Mouse (Mus musculus) gastrocnemius, adult 8-10 months (tissue): ENCODE data around the gene Il21. TPM values are rescaled to one million over a fixed set of nuclear protein-coding genes. Genes with fewer than 3 reads are reported as not detected.
A peak's percentile ranks its signal among the peaks of the same experiment; 100 is the strongest.

Source experiments
- DNase-seq, 2 experiments: peaks; one replicate each; pipeline ENCODE4 v3.0.0; 2022; ENCODE audit warnings: low spot score in 2 of 2
- microRNA-seq: library from miRNA; unstranded; fragments of <30 nt; microRNA quantifications from one replicate; pipeline ENCODE4 v1.2.0, GENCODE M21; 2022
- total RNA-seq, 4 experiments: library from RNA; stranded (reverse); gene quantifications; 2 replicates each; pipeline ENCODE4 v1.2.4; 2022

Il21 gene
- total RNA-seq, 4 experiments from 2014 or later: not detected

- no peak for DNase-seq
Observed at GRCm38 (mm10) chr3:37191953-37192352, 40.5 kb downstream of the Il21 start.

DNA sequence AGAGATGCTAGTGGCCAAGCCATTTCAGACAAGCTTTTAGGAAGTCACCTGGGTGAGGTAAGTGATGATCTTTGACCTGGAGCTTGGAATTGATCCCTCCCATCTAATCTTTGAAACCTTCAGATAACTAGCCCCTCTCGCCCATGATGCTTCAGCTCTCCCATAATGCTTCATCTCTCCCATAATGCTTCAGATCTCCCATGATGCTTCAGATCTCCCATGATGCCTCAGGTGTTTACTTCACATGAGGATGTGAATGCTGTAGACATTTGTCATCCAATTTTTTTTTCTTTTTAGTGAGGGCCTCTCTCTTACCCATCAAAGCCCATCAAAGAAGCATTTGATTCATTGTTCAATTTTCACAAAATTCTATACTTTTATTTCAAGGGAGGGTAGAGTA, 46.9 kb downstream of the Il21 start:
- no peak for DNase-seq

DNA sequence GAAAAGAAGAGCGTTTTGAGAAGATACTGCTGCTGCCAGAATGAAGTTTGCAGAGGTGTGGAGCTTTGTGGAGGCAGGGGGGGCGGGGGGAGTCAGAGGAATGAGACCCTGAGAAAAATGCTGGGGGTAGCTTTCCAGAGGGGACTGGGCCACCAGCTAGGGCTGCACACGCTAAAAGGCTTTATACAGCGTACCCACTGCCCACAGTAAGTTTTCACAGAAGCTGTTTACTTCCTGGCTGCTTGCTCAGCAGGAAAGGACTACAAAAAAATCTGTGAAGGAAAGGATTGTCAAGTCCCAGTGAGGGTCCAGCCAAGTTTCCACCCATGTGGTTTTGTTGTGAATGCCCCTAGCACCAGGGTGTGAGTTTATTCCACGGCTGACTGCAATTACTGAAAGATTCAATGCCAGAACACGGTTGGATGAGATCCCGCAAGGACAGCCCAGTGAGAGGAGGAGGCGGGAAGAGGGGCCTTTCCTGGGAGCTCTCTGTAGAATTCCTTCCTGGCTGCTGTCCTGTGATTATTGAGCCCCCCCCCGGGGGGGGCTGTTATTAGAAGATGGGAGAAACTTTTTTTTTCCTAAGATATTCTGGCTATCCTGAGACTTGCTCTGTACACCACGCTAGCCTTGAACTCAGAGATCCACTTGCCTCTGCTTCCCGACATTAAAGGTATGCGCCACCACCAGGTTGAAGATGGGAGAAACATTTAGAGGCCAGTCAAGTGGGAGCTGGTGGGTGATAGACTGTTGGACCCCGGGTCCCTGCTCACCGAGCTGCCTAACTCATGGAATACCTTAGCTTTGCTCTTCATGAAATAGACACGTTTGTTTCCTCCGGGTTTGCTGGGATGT, 49.8 kb downstream of the Il21 start:
- DNase-seq: peak in 1 of 2 experiments; percentile 9

DNA sequence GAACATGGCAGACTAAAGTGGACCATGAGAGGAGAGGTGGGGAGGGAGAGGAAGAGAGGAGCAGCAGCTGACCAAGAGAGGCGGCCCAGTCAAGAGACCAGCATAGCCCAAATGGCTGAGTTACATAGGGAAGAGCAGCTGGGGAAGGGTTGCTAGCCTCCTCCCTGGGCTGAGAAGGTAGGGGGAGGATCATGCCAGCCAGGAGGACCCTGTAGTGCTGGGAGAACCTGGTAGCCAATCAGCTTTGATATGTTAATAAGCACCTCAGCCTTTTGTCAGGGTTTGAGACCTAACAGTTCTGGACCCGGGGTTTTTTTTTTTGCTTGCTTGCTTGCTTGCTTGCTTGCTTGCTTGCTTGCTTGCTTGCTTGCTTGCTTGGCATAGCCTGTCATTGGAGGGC, 51.4 kb downstream of the Il21 start:
- DNase-seq: no peak

DNA sequence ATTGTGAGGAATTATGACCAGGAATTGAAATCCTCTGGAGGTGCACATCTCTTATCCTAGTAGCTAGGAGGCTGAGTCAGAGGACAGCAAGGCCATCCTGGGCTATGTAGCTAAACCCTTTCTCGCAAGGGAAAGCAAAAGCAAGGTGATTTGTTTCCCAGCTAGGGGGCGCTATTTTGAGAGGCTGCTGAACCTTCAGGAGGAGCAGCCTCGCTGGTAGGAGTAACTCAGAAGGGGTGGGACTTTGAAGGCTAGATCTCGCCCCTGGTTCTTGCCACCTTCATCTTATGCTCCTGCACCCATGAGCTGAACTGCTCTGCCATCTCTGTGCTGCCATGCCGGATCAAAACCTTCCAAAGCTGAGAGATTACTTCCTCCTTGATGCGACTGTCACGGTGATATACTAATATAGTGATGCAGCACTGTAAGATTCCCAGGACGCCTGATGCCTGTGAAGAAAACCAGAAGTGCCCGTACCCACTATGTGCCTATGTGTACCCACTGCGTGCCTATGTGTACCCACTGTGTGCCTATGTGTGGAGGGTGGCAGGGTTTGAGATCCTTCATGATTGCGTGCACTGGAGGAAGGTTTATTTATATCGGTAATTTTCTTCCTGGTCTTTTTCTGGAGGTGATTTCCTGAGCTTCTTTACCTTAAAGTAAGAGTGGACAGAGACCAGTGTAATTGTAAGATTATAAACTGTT, 52.2 kb downstream of the Il21 start:
- no peak for DNase-seq

GRCm38 (mm10) chr3:37179472-37179871, 53.0 kb downstream of the Il21 start:
- no peak for DNase-seq

- no peak for DNase-seq
Observed at GRCm38 (mm10) chr3:37174711-37175572, 57.5 kb downstream of the Il21 start.

GRCm38 (mm10) chr3:37173285-37173684, 59.2 kb downstream of the Il21 start:
- no peak for DNase-seq

Small RNA genes lying within 50 kb of the gene (microRNA-seq; reads per million reads assigned to microRNA genes)
- not detected for gene Gm24169

Other genes starting within 250 kb of the Il21 start
- gene Adad1, start 169.1 kb downstream of the Il21 start, total RNA-seq: not detected
- gene Il2, start 106.7 kb downstream of the Il21 start, total RNA-seq: not detected
- gene Bbs12, start 79.9 kb upstream of the Il21 start, total RNA-seq: under 1 TPM; 0.36 to 0.82 (median 0.63) TPM
- gene Cetn4, start 80.1 kb upstream of the Il21 start, total RNA-seq: under 1 TPM in 1 of 4 experiments, not detected in 3; 0.63 TPM
- gene Fgf2, start 115.7 kb upstream of the Il21 start, total RNA-seq: 10 to 100 TPM in 1 of 4 experiments, 1 to 10 TPM in 3; 5.9 to 11.5 (median 7.3) TPM
- gene Spata5, start 187.3 kb upstream of the Il21 start, total RNA-seq: 10 to 100 TPM; 10.2 to 12.4 (median 11.6) TPM
- 10 to 100 TPM; 24.8 to 33.1 (median 31.6) TPM for gene Nudt6, start 187.6 kb upstream of the Il21 start, total RNA-seq